Mouse (Mus musculus) ES-E14 (cell line): ENCODE measurements around the gene Sag. TPM values are rescaled to one million over a fixed set of nuclear protein-coding genes. Genes with fewer than 3 reads are reported as not detected.

Experiments used
- DNase-seq: peaks from one replicate; pipeline ENCODE4 v3.0.0-alpha.2; 2013; ENCODE audit warnings: low read depth, low spot score
- H3K27ac ChIP-seq: 2 replicates; pipeline ENCODE4 v1.5.1; 2012; ENCODE audit warnings: low read depth, mild to moderate bottlenecking, low read length, moderate library complexity, mixed read lengths; ENCODE audit not compliant: poor library complexity, insufficient read depth, severe bottlenecking
- H3K36me3 ChIP-seq: 2 replicates; pipeline ENCODE4 v1.6.1; 2012; ENCODE audit warnings: mild to moderate bottlenecking, low read length, moderate library complexity, mixed read lengths; ENCODE audit not compliant: control insufficient read depth, poor library complexity, insufficient read depth, severe bottlenecking
- H3K4me1 ChIP-seq, 2 experiments: fragments of 150-350 bp in 1 of 2; sonication (generic) in 1 of 2; 2 replicates each; pipeline ENCODE4 v1.6.1; 2012; ENCODE audit warnings: low read length in 2 of 2, mild to moderate bottlenecking in 1 of 2, mixed read lengths in 1 of 2; ENCODE audit not compliant: control insufficient read depth in 2 of 2, insufficient read depth in 2 of 2, poor library complexity in 1 of 2
- H3K4me3 ChIP-seq, 2 experiments: fragments of 150-350 bp in 1 of 2; sonication (generic) in 1 of 2; 2 replicates each; pipeline ENCODE4 v1.5.1; 2012; ENCODE audit warnings: low read length in 2 of 2, low read depth in 1 of 2, mild to moderate bottlenecking in 1 of 2, mixed read lengths in 1 of 2; ENCODE audit not compliant: insufficient read depth in 1 of 2, poor library complexity in 1 of 2, severe bottlenecking in 1 of 2
- H3K9ac ChIP-seq: 2 replicates; pipeline ENCODE4 v1.6.1; 2012; ENCODE audit warnings: low read depth, mild to moderate bottlenecking, low read length, mixed read lengths; ENCODE audit not compliant: poor library complexity, insufficient read depth, severe bottlenecking
- H3K9me3 ChIP-seq: fragments of 150-350 bp; sonication (generic); 2 replicates; pipeline ENCODE4 v1.6.1; 2012; ENCODE audit warnings: low read depth, mild to moderate bottlenecking, low read length; ENCODE audit not compliant: control insufficient read depth, insufficient read depth
- CHD2 ChIP-seq: IDR thresholded peaks from 2 replicates; pipeline ENCODE4 v1.6.1; 2014; ENCODE audit warnings: mild to moderate bottlenecking, low read depth, low read length, inconsistent platforms
- HCFC1 ChIP-seq: IDR thresholded peaks from 2 replicates; pipeline ENCODE4 v1.6.1; 2012; ENCODE audit warnings: low read length, inconsistent platforms, borderline replicate concordance; ENCODE audit not compliant: insufficient read depth
- MAFK ChIP-seq: IDR thresholded peaks from 2 replicates; pipeline ENCODE4 v1.6.1; 2014; ENCODE audit warnings: mild to moderate bottlenecking, low read depth, low read length, inconsistent platforms; ENCODE audit not compliant: insufficient read depth
- ZC3H11A ChIP-seq: IDR thresholded peaks from 2 replicates; pipeline ENCODE4 v1.6.1; 2012; ENCODE audit warnings: low read depth, mild to moderate bottlenecking, inconsistent platforms, low read length, borderline replicate concordance
- ZNF384 ChIP-seq: IDR thresholded peaks from 2 replicates; pipeline ENCODE4 v1.6.1; 2012; ENCODE audit warnings: low read depth, low read length, inconsistent platforms
- in situ Hi-C, 2 experiments: fragments of 600-800 bp; cut with MboI; formaldehyde crosslinking; loops; one replicate each; pipeline ENCODE4 v1.15.1; 2025; ENCODE audit warnings: low sequenced_read_pairs in 2 of 2, inconsistent platforms in 1 of 2; ENCODE audit not compliant: unreplicated experiment in 2 of 2
- total RNA-seq: library from RNA; depleted of rRNA; stranded (reverse); fragments of 300-350 nt; gene quantifications from 2 replicates; pipeline ENCODE4 v1.2.3, GENCODE M21; 2012

The Sag gene
- total RNA-seq, 1 experiment: 1.3 TPM

DNA sequence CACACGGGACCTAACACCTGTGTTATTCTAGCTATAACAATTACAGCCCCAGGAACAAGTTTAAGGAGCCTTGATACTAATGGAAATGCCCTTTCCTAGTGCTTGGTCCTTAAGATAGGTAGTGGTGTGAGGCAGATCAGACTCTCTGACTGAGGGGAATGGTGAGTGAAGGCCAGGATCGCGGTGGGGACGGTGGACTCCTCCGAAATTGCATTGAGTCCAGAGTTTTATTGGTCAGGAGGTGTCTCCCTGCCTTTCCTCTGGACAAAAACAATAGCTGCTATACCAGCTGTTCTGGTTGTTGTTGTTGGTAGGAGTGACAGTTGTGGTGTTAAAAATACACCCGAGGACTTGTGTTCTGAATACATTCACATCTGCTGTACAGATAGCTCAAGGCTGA lies 50.9 kb downstream of the Sag start:
- in situ Hi-C loops: no loop called here
- no peak for DNase-seq
- H3K27ac ChIP-seq: no peak overlapping the region
- no peaks in the 10 kb centered on the region for H3K36me3 ChIP-seq
- H3K4me3 ChIP-seq: peak overlapping the region; percentile 93 to 96
- H3K9ac ChIP-seq: peak overlapping the region; percentile 96
- TF ChIP-seq HCFC1 (no peak), ZNF384 (no peak), ZC3H11A (no peak), MAFK (no peak), CHD2 (no peak)
- H3K4me1 ChIP-seq: peaks cover 0 to 9% of the 10 kb centered on the region in 2 experiments; a peak in 2 of 4 replicates
- no peaks in the 10 kb centered on the region for H3K9me3 ChIP-seq

DNA sequence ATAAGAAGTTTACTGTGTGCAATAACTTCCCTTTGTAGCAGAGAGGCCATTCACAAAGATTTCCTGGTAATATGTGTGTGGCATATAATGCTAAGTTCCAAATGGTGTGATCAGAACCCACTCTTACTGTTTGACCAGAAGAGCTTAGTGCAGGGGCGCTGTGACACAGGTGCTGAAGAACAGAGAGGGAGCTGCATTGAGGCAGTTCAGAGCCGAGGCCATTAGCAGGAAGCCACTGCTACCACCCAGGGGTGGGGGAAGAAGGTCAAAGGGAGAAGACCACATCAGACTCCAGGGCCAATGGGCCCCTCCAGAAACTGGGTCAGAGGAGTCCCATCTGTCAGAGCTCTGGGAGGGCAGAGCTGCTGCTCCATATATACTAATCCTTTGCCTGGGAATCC lies 51.4 kb downstream of the Sag start:
- Histone ChIP-seq H3K9ac (no peak overlapping the region), H3K27ac (no peak overlapping the region), H3K9me3 (no peaks in the 10 kb centered on the region), H3K4me1 (peaks cover 0 to 9% of the 10 kb centered on the region in 2 experiments; a peak in 2 of 4 replicates), H3K4me3 (no peak overlapping the region), H3K36me3 (no peaks in the 10 kb centered on the region)
- no peak for TF ChIP-seq ZC3H11A
- TF ChIP-seq HCFC1: no peak
- no peak for TF ChIP-seq ZNF384
- no peak for TF ChIP-seq CHD2
- TF ChIP-seq MAFK: no peak
- in situ Hi-C loops: no loop called here
- no peak for DNase-seq

GRCm38 (mm10) chr1:87855522-87855921 lies 52.0 kb downstream of the Sag start:
- H3K27ac ChIP-seq: no peak overlapping the region
- in situ Hi-C loops: no loop called here
- no peaks in the 10 kb centered on the region for H3K36me3 ChIP-seq
- H3K9me3 ChIP-seq: no peaks in the 10 kb centered on the region
- no peak overlapping the region for H3K4me3 ChIP-seq
- no peak for TF ChIP-seq ZNF384
- TF ChIP-seq HCFC1: no peak
- TF ChIP-seq ZC3H11A: no peak
- no peak for TF ChIP-seq MAFK
- no peak for TF ChIP-seq CHD2
- no peak overlapping the region for H3K9ac ChIP-seq
- no peak for DNase-seq
- H3K4me1 ChIP-seq: peaks cover 0 to 9% of the 10 kb centered on the region in 2 experiments; a peak in 2 of 4 replicates

DNA sequence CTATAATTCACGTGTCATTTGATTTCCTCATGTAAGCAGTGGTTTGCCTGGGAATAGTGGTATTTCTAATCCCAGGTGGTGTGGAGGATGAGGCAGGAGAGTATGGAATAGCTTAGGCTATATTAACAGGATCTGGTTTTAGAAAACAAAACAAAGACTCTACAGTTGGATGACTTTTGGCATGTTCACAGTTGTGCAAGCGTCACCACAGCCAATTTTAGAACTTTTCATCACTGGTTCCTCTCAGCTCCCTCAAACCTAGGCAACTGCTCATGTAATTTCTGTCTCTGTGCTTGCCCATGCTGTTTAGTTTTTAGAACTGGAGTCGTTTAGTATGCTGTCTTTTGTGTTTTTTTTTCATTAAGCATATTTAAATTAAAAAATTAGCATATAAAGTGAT lies 53.3 kb downstream of the Sag start:
- Histone ChIP-seq H3K9me3 (no peaks in the 10 kb centered on the region), H3K36me3 (no peaks in the 10 kb centered on the region), H3K4me1 (peaks cover 0 to 9% of the 10 kb centered on the region in 2 experiments; a peak in 2 of 4 replicates), H3K27ac (no peak overlapping the region), H3K9ac (no peak overlapping the region), H3K4me3 (no peak overlapping the region)
- DNase-seq: no peak
- in situ Hi-C loops: no loop called here
- TF ChIP-seq ZNF384 (no peak), ZC3H11A (no peak), HCFC1 (no peak), CHD2 (no peak), MAFK (no peak)

DNA sequence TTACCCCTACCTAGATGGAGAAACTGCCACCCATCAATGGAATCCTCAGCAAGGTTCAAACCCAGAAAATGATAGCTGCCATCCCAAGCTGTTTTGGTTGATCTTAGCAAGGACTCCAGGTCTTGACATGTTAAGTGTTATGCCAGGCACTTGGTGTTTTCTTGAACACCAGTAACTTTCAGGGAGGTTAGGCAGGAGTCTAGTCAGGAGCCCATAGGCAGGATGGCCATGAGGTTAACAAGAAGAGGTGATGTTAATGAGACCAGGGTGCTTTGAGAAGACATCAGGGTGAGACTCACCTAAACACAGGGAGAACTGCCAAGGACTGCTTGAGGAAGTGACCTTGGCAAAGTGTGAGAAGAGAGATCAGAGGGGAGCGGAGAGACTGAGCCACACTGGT lies 54.6 kb downstream of the Sag start:
- Histone ChIP-seq H3K9me3 (no peaks in the 10 kb centered on the region), H3K27ac (no peak overlapping the region), H3K9ac (no peak overlapping the region), H3K4me3 (no peak overlapping the region), H3K4me1 (peaks cover 0 to 9% of the 10 kb centered on the region in 2 experiments; a peak in 2 of 4 replicates), H3K36me3 (no peaks in the 10 kb centered on the region)
- in situ Hi-C loops: no loop called here
- DNase-seq: no peak
- TF ChIP-seq ZC3H11A: no peak
- TF ChIP-seq HCFC1: no peak
- TF ChIP-seq MAFK: no peak
